Mouse (Mus musculus): ENCODE measurements around the gene Carm1. TPM values are rescaled to one million over a fixed set of nuclear protein-coding genes. Genes with fewer than 3 reads are reported as not detected.
A peak's percentile ranks its signal among the peaks of the same experiment; 100 is the strongest.
"Not testable (repeated sequence)": the region's sequence is repeated elsewhere in the genome, so short reads cannot be mapped to it uniquely, and the experiment has no call there.

The Carm1 gene
- polyA plus RNA-seq, 1 experiment from 2014 or later = 79.5 TPM

GRCm38 (mm10) chr9:21542001-21542400, 4.7 kb upstream of the Carm1 start:
- not testable (repeated sequence) for H3K4me1 ChIP-seq, H3K36me3 ChIP-seq
- whole genome bisulfite sequencing = 90% methylated on average over 2 of the region's 2 CpGs

GRCm38 (mm10) chr9:21545351-21545915, 1.3 kb upstream of the Carm1 start:
- 6% methylated on average over 9 of the region's 9 CpGs for WGBS
- peak; percentile 83 for ATAC-seq (ENCODE audit: insufficient number of reproducible peaks, insufficient read depth, low FRiP score, low TSS enrichment)
- H3K9me3 ChIP-seq = no peaks in the 10 kb centered on the region
- H3K36me3 ChIP-seq = peaks cover 8% of the 10 kb centered on the region
- peak overlapping the region; percentile 99 for H3K27ac ChIP-seq
- peaks cover 19% of the 10 kb centered on the region for H3K4me1 ChIP-seq
- peak overlapping the region; percentile 16 for H3K9ac ChIP-seq
- H3K4me3 ChIP-seq = peak overlapping the region; percentile 77
- no peaks in the 10 kb centered on the region for H3K27me3 ChIP-seq
- H3K4me2 ChIP-seq (replicated peaks) = peak overlapping the region; percentile 53

More at GRCm38 (mm10) chr9:21542001-21542400, 4.7 kb upstream of the Carm1 start:
- H3K4me3 ChIP-seq; ATAC-seq (ENCODE audit: insufficient number of reproducible peaks, insufficient read depth, low FRiP score, low TSS enrichment); H3K27me3 ChIP-seq; H3K27ac ChIP-seq; H3K9ac ChIP-seq; H3K4me2 ChIP-seq (replicated peaks); H3K9me3 ChIP-seq: not testable (repeated sequence)

- ATAC-seq (ENCODE audit: insufficient number of reproducible peaks, insufficient read depth, low FRiP score, low TSS enrichment) = peak; percentile 95
- Histone ChIP-seq H3K4me1 (peaks cover 19% of the 10 kb centered on the region), H3K27me3 (no peaks in the 10 kb centered on the region), H3K27ac (peak overlapping the region; percentile 99), H3K4me3 (peak overlapping the region; percentile 77), H3K36me3 (peaks cover 14% of the 10 kb centered on the region), H3K9ac (peak overlapping the region; percentile 16), H3K4me2 (replicated peaks) (peak overlapping the region; percentile 53), H3K9me3 (no peaks in the 10 kb centered on the region)
- under 1% methylated on average over 55 of the region's 67 CpGs for WGBS
Observed at GRCm38 (mm10) chr9:21545916-21546788, 542 bp upstream of the Carm1 start.

- H3K27me3 ChIP-seq = no peaks in the 10 kb centered on the region
- peak; percentile 1; the same call in 1 of the 2 replicates for ATAC-seq (ENCODE audit: insufficient number of reproducible peaks, insufficient read depth, low FRiP score, low TSS enrichment)
- H3K36me3 ChIP-seq = peaks cover 19% of the 10 kb centered on the region
- H3K4me2 ChIP-seq (replicated peaks) = peak overlapping the region; percentile 67
- peak overlapping the region; percentile 77 for H3K4me3 ChIP-seq
- H3K9me3 ChIP-seq = no peaks in the 10 kb centered on the region
- WGBS = under 1% methylated on average over 31 of the region's 66 CpGs
- H3K4me1 ChIP-seq = peaks cover 19% of the 10 kb centered on the region
- H3K9ac ChIP-seq = peak overlapping the region; percentile 96
- peak overlapping the region; percentile 99 for H3K27ac ChIP-seq
Observed at GRCm38 (mm10) chr9:21547075-21547941, 614 bp downstream of the Carm1 start.

GRCm38 (mm10) chr9:21551049-21551448, 4.4 kb downstream of the Carm1 start:
- peaks cover 10% of the 10 kb centered on the region for H3K4me1 ChIP-seq
- no peak for ATAC-seq (ENCODE audit: insufficient number of reproducible peaks, insufficient read depth, low FRiP score, low TSS enrichment)
- H3K36me3 ChIP-seq = peaks cover 24% of the 10 kb centered on the region
- no peak overlapping the region for H3K4me2 ChIP-seq (replicated peaks)
- 91% methylated on average over 2 of the region's 2 CpGs for WGBS
- no peak overlapping the region for H3K4me3 ChIP-seq
- H3K27me3 ChIP-seq = no peaks in the 10 kb centered on the region
- no peak overlapping the region for H3K9ac ChIP-seq
- no peaks in the 10 kb centered on the region for H3K9me3 ChIP-seq
- H3K27ac ChIP-seq = no peak overlapping the region

- no peak overlapping the region for H3K27ac ChIP-seq
- no peak overlapping the region for H3K9ac ChIP-seq
- no peak overlapping the region for H3K4me2 ChIP-seq (replicated peaks)
- H3K4me1 ChIP-seq = peaks cover 2% of the 10 kb centered on the region; the same call in 1 of the 2 replicates
- peaks cover 38% of the 10 kb centered on the region for H3K36me3 ChIP-seq
- ATAC-seq (ENCODE audit: insufficient number of reproducible peaks, insufficient read depth, low FRiP score, low TSS enrichment) = no peak
- H3K4me3 ChIP-seq = no peak overlapping the region
- H3K27me3 ChIP-seq = no peaks in the 10 kb centered on the region
- WGBS = 88% methylated on average over 6 of the region's 6 CpGs
- H3K9me3 ChIP-seq = no peaks in the 10 kb centered on the region
Observed at GRCm38 (mm10) chr9:21553607-21554273, 7.0 kb downstream of the Carm1 start.

- 87% methylated on average over 6 of the region's 6 CpGs for WGBS
- peaks cover 36% of the 10 kb centered on the region for H3K36me3 ChIP-seq
- H3K9ac ChIP-seq = no peak overlapping the region
- no peaks in the 10 kb centered on the region for H3K9me3 ChIP-seq
- no peaks in the 10 kb centered on the region for H3K4me1 ChIP-seq
- ATAC-seq (ENCODE audit: insufficient number of reproducible peaks, insufficient read depth, low FRiP score, low TSS enrichment) = no peak
- H3K27me3 ChIP-seq = no peaks in the 10 kb centered on the region
- no peak overlapping the region for H3K4me3 ChIP-seq
- H3K4me2 ChIP-seq (replicated peaks) = no peak overlapping the region
- H3K27ac ChIP-seq = no peak overlapping the region
Observed at GRCm38 (mm10) chr9:21555198-21555742, 8.6 kb downstream of the Carm1 start.

- WGBS = 91% methylated on average over 2 of the region's 2 CpGs
- Histone ChIP-seq H3K4me2 (replicated peaks) (no peak overlapping the region), H3K4me3 (no peak overlapping the region), H3K4me1 (no peaks in the 10 kb centered on the region), H3K36me3 (peaks cover 28% of the 10 kb centered on the region), H3K9ac (no peak overlapping the region), H3K9me3 (no peaks in the 10 kb centered on the region), H3K27me3 (no peaks in the 10 kb centered on the region), H3K27ac (no peak overlapping the region)
- no peak for ATAC-seq (ENCODE audit: insufficient number of reproducible peaks, insufficient read depth, low FRiP score, low TSS enrichment)
Observed at GRCm38 (mm10) chr9:21556996-21557395, 10.3 kb downstream of the Carm1 start.

- H3K36me3 ChIP-seq = peaks cover 28% of the 10 kb centered on the region
- H3K4me3 ChIP-seq = no peak overlapping the region
- H3K27ac ChIP-seq = no peak overlapping the region
- H3K4me1 ChIP-seq = no peaks in the 10 kb centered on the region
- H3K9me3 ChIP-seq = no peaks in the 10 kb centered on the region
- 95% methylated on average over 2 of the region's 2 CpGs for WGBS
- H3K4me2 ChIP-seq (replicated peaks) = no peak overlapping the region
- no peak overlapping the region for H3K9ac ChIP-seq
- ATAC-seq (ENCODE audit: insufficient number of reproducible peaks, insufficient read depth, low FRiP score, low TSS enrichment) = no peak
- no peaks in the 10 kb centered on the region for H3K27me3 ChIP-seq
Observed at GRCm38 (mm10) chr9:21557556-21557955, 10.9 kb downstream of the Carm1 start.

GRCm38 (mm10) chr9:21558366-21558765, 11.7 kb downstream of the Carm1 start:
- Histone ChIP-seq H3K36me3 (peaks cover 28% of the 10 kb centered on the region), H3K4me3 (no peak overlapping the region), H3K27ac (no peak overlapping the region), H3K27me3 (no peaks in the 10 kb centered on the region), H3K9ac (no peak overlapping the region), H3K4me2 (replicated peaks) (no peak overlapping the region), H3K9me3 (no peaks in the 10 kb centered on the region), H3K4me1 (no peaks in the 10 kb centered on the region)
- 89% methylated on average over 4 of the region's 4 CpGs for WGBS
- no peak for ATAC-seq (ENCODE audit: insufficient number of reproducible peaks, insufficient read depth, low FRiP score, low TSS enrichment)

GRCm38 (mm10) chr9:21559151-21559550, 12.5 kb downstream of the Carm1 start:
- Histone ChIP-seq H3K4me3 (no peak overlapping the region), H3K36me3 (peaks cover 28% of the 10 kb centered on the region), H3K27me3 (no peaks in the 10 kb centered on the region), H3K9me3 (no peaks in the 10 kb centered on the region), H3K4me1 (no peaks in the 10 kb centered on the region), H3K27ac (no peak overlapping the region), H3K4me2 (replicated peaks) (no peak overlapping the region), H3K9ac (no peak overlapping the region)
- 94% methylated on average over 3 of the region's 3 CpGs for WGBS
- ATAC-seq (ENCODE audit: insufficient number of reproducible peaks, insufficient read depth, low FRiP score, low TSS enrichment) = no peak
